In genomic region chr3:87525043-87525836, GRCm38 (mm10) we compare ENCODE assay signal across 8 mouse cellular contexts. TPM values are rescaled to one million over a fixed set of nuclear protein-coding genes. Genes with fewer than 3 reads are reported as not detected.
DNase-seq lines count a peak whose midpoint lies in the region; ATAC-seq lines count a peak whose summit lies in the region.

TSS of gene Etv3 (plus strand) at chr3:87525407.

- H3K4me2 ChIP-seq in lung, embryonic 16.5 days (ENCODE audit: low read depth, low read length) = peak within 1 kb of the TSS; percentile 90

- peaks cover 32% of the 10 kb centered on the region for H3K36me3 ChIP-seq in hindbrain, embryonic 10.5 days
- peaks cover 21% of the 10 kb centered on the region for H3K36me3 ChIP-seq in lung, embryonic 16.5 days (ENCODE audit: control insufficient read depth, insufficient read depth, low read length)

- peak within 1 kb of the TSS; percentile 96 for H3K27ac ChIP-seq in hindbrain, embryonic 10.5 days
- H3K27ac ChIP-seq in lung, embryonic 16.5 days (ENCODE audit: low read length) = peak within 1 kb of the TSS; percentile 90

- H3K4me1 ChIP-seq in hindbrain, embryonic 10.5 days (replicated peaks) = peaks cover 21% of the 10 kb centered on the region
- H3K4me1 ChIP-seq in lung, embryonic 16.5 days (replicated peaks; ENCODE audit: control insufficient read depth, insufficient read depth, low read length) = peaks cover 12% of the 10 kb centered on the region

- H3K9me3 ChIP-seq in hindbrain, embryonic 10.5 days = no peaks in the 10 kb centered on the region
- H3K9me3 ChIP-seq in lung, embryonic 16.5 days (ENCODE audit: control insufficient read depth, low read length) = no peaks in the 10 kb centered on the region

- H3K4me3 ChIP-seq in hindbrain, embryonic 10.5 days = peak within 1 kb of the TSS; percentile 97
- peak within 1 kb of the TSS; percentile 99 for H3K4me3 ChIP-seq in lung, embryonic 16.5 days (ENCODE audit: low read length)

- DNase-seq in NIH3T3 (ENCODE audit: low read depth) = peak; percentile 93
- DNase-seq in cerebellum, adult 9-11 months = peak; percentile 90
- DNase-seq in frontal cortex, adult 2 months (ENCODE audit: extremely low spot score in 1 of 2, low spot score in 1 of 2) = peak; percentile 70 to 90
- peak; percentile 89 for DNase-seq in hindbrain, embryonic 10.5 days (ENCODE audit: low spot score)
- peak; percentile 91 for DNase-seq in layer of hippocampus, adult 9-11 months
- DNase-seq in ovary, postnatal 10 days (ENCODE audit: low spot score) = peak; percentile 69
- DNase-seq in thymus, postnatal 0 days (ENCODE audit: low spot score) = peak; percentile 94

- ATAC-seq in lung, embryonic 16.5 days (ENCODE audit: low read depth) = peak; percentile 96

- 5% methylated on average over 64 of the region's 64 CpGs for WGBS in hindbrain, embryonic 10.5 days
- WGBS in lung, embryonic 16.5 days = 5% methylated on average over 49 of the region's 64 CpGs

- H3K9ac ChIP-seq in lung, embryonic 16.5 days (ENCODE audit: low read length) = peak within 1 kb of the TSS; percentile 99

- H3K27me3 ChIP-seq in hindbrain, embryonic 10.5 days (ENCODE audit: insufficient read depth, poor library complexity, severe bottlenecking) = no peaks in the 10 kb centered on the region; the same call in 1 of the 2 replicates
- no peaks in the 10 kb centered on the region for H3K27me3 ChIP-seq in lung, embryonic 16.5 days (ENCODE audit: control insufficient read depth, insufficient read depth, low read depth, low read length)

RNA-seq across cellular contexts. Expression of gene Etv3, which starts in this region (rescaled TPM):
- 15.0 and 15.7 TPM in 2 replicates for polyA plus RNA-seq in frontal cortex, adult 2 months (2012; rRNA removed)
- 9.6 and 12.2 TPM in 2 replicates for polyA plus RNA-seq in hindbrain, embryonic 10.5 days (2016; fragmentation: Nextera tagmentation; extraction: Ambion mirVana)
- 16.9 and 20.3 TPM in 2 replicates for polyA plus RNA-seq in lung, embryonic 16.5 days (2015; fragmentation: Nextera tagmentation; extraction: Ambion mirVana)
- 22.8 and 27.7 TPM in 2 replicates for polyA plus RNA-seq in thymus, postnatal 0 days (2015; fragmentation: Nextera tagmentation; extraction: Ambion mirVana)

Comparison
In these comparisons a context has a peak if more than half of its experiments do, and no peak if none do; other contexts are left out.
1. Peak in every context shown above with its lines: DNase-seq, ATAC-seq, H3K4me3 ChIP-seq and H3K27ac ChIP-seq.